Mouse (Mus musculus) cortical plate, adult 2 months (tissue): ENCODE measurements around the gene Lce1m. TPM values are rescaled to one million over a fixed set of nuclear protein-coding genes. Genes with fewer than 3 reads are reported as not detected.

Experiments
- H3K27ac ChIP-seq: fragments of 200-500 bp; 2 replicates; pipeline ENCODE4 v1.5.1; 2012; ENCODE audit warnings: low read length, control low read depth, inconsistent platforms; ENCODE audit not compliant: insufficient read depth
- H3K4me1 ChIP-seq: fragments of 200-500 bp; 2 replicates; pipeline ENCODE4 v1.6.1; 2011; ENCODE audit warnings: low read length; ENCODE audit not compliant: control insufficient read depth, insufficient read depth
- H3K4me3 ChIP-seq: fragments of 200-500 bp; 2 replicates; pipeline ENCODE4 v1.5.1; 2011; ENCODE audit warnings: mild to moderate bottlenecking, low read length, control low read depth; ENCODE audit not compliant: insufficient read depth
- CTCF ChIP-seq: fragments of 200-500 bp; IDR thresholded peaks from 2 replicates; pipeline ENCODE4 v1.5.1; 2011; ENCODE audit warnings: mild to moderate bottlenecking, control low read depth, low read length; ENCODE audit not compliant: insufficient read depth; ENCODE audit errors: extremely low read depth
- POLR2A ChIP-seq: fragments of 200-500 bp; IDR thresholded peaks from 2 replicates; pipeline ENCODE4 v1.6.1; 2011; ENCODE audit warnings: mild to moderate bottlenecking, low read length, control low read depth; ENCODE audit not compliant: insufficient read depth; ENCODE audit errors: extremely low read depth
- polyA plus RNA-seq: library from polyadenylated mRNA; depleted of rRNA; stranded (reverse); fragments of >200 nt; gene quantifications from 2 replicates; pipeline ENCODE4 v1.2.3, GENCODE M21; 2012; rRNA removed

The Lce1m gene
- polyA plus RNA-seq, 1 experiment = not detected

DNA sequence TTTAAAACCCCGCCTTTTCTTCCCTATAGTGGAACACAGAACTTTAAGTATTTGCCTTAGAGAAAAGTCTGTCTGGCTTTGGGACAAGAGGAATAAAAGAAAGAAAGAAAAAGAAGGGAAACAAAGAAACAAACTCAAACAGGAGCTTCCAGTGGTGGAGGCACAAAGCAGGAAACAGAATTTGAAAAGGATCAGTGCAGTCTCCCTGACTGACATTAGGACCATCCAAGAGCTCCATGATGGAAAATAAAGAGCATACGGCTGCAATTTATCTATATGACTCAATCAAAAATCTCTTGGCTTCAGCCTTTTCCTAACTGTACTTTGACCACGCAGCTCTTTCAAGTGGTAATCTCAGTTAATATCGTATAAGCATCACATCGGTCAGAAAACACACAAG is 4.0 kb downstream of the Lce1m start:
- no peak for TF ChIP-seq CTCF
- TF ChIP-seq POLR2A = no peak
- H3K4me3 ChIP-seq = peak overlapping the region; percentile 37; the same call in 1 of the 2 replicates
- no peak overlapping the region for H3K27ac ChIP-seq
- no peaks in the 10 kb centered on the region for H3K4me1 ChIP-seq

GRCm38 (mm10) chr3:93014378-93014801 is 4.5 kb downstream of the Lce1m start:
- no peaks in the 10 kb centered on the region for H3K4me1 ChIP-seq
- no peak for TF ChIP-seq CTCF
- no peak for TF ChIP-seq POLR2A
- H3K27ac ChIP-seq = no peak overlapping the region
- peak overlapping the region; percentile 37 for H3K4me3 ChIP-seq

GRCm38 (mm10) chr3:93002843-93003242 is 16.0 kb downstream of the Lce1m start:
- Histone ChIP-seq H3K4me1 (no peaks in the 10 kb centered on the region), H3K4me3 (no peak overlapping the region), H3K27ac (no peak overlapping the region)
- TF ChIP-seq POLR2A (no peak), CTCF (no peak)

- TF ChIP-seq POLR2A (no peak), CTCF (no peak)
- no peaks in the 10 kb centered on the region for H3K4me1 ChIP-seq
- H3K4me3 ChIP-seq = no peak overlapping the region
- no peak overlapping the region for H3K27ac ChIP-seq
These were observed 18.2 kb downstream of the Lce1m start for GRCm38 (mm10) chr3:93000621-93001020.

DNA sequence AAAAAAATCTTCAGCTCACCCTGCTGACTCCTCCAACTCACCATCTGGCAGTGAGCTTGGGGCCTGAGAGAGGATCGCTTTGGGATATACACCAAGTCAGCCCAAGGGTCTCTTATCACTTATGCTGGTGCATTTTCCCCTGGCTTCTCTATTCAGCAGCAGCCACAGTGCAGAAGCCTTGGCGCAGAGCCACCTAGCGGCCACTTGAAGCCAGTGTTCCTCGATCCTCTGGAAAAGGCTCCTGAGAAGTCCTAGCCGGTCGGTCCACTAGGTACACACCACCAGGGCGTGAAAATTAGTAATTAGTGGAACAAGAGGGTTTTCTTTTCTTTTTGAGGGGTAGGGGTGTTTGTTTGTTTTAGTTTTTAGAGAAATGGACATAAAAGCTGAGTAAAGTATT is 20.2 kb downstream of the Lce1m start:
- Histone ChIP-seq H3K4me1 (no peaks in the 10 kb centered on the region), H3K4me3 (no peak overlapping the region), H3K27ac (no peak overlapping the region)
- no peak for TF ChIP-seq POLR2A
- peak; percentile 75 for TF ChIP-seq CTCF

DNA sequence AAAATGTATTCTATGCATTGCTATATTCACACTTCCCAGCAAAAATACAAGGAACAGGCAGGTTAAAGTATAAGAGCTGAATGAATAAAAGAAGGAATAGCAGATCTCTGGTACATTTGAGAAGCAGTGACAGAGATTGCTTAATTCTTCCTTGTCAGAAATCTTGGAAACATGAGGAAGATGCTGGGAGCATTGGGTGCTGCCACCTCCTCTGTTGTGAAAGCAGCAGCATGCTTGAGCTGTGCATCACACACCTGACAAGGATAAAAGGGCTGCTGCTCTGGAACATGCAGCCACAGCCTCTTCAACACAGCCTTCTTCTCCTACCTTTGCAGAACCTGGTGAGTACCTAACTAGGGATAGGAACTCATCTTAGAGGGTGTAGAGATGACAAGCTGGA is 26.9 kb downstream of the Lce1m start, which contains the start of gene Lce3f:
TSS of gene Lce3f (plus strand) at position 301 of the 400 bp plus-strand sequence.
- Histone ChIP-seq H3K27ac (no peak within 1 kb of the TSS), H3K4me3 (no peak within 1 kb of the TSS), H3K4me1 (no peaks in the 10 kb centered on the region)
- TF ChIP-seq CTCF (no peak), POLR2A (no peak)

DNA sequence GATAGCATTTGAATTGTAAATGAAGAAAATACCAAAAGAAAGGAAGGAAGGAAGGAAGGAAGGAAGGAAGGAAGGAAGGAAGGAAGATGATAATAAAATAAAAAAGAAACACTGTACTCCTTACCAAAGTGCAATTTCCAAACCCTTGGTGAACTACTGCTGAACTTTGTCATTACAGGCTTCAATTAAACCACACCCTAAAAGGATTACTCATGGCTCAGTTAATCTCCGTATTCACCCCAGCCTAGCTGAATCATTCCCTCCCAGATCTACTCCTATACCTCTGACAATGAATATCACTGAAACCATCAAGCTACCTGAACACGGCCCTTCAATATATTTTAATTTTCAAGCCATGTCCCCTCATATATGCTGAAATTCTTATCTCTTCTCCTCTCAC is 40.4 kb downstream of the Lce1m start:
- no peak overlapping the region for H3K27ac ChIP-seq
- no peak overlapping the region for H3K4me3 ChIP-seq
- no peaks in the 10 kb centered on the region for H3K4me1 ChIP-seq
- no peak for TF ChIP-seq POLR2A
- no peak for TF ChIP-seq CTCF

Other genes starting within 250 kb of the Lce1m start
- gene Lce1i, start 240.2 kb downstream of the Lce1m start, polyA plus RNA-seq = not detected in 2 replicates
- gene Lce1j, start 228.5 kb downstream of the Lce1m start, polyA plus RNA-seq = not detected in 2 replicates
- gene Lce1k, start 211.2 kb downstream of the Lce1m start, polyA plus RNA-seq = not detected in 2 replicates
- gene Kprp, start 191.8 kb downstream of the Lce1m start, polyA plus RNA-seq = not detected in 2 replicates
- gene Lce1l, start 167.8 kb downstream of the Lce1m start, polyA plus RNA-seq = not detected in 2 replicates
- not detected in 2 replicates for gene 2310050C09Rik, start 148.8 kb downstream of the Lce1m start, polyA plus RNA-seq
- not detected in 2 replicates for gene Lce3a, start 92.8 kb downstream of the Lce1m start, polyA plus RNA-seq
- gene Lce3b, start 86.1 kb downstream of the Lce1m start, polyA plus RNA-seq = not detected in 2 replicates
- gene Lce3c, start 74.6 kb downstream of the Lce1m start, polyA plus RNA-seq = not detected in 2 replicates
- not detected in 2 replicates for gene Lce3d, start 61.7 kb downstream of the Lce1m start, polyA plus RNA-seq
- gene Lce3e, start 52.0 kb downstream of the Lce1m start, polyA plus RNA-seq = not detected in 2 replicates
- gene Lce3f, start 26.8 kb downstream of the Lce1m start, polyA plus RNA-seq = not detected in 2 replicates
- 0.21 and 0.27 TPM in 2 replicates for gene Crct1, start 3.4 kb downstream of the Lce1m start, polyA plus RNA-seq
- gene Gm4858, start 49.8 kb upstream of the Lce1m start, polyA plus RNA-seq = not detected in 2 replicates
- gene Crnn, start 125.7 kb upstream of the Lce1m start, polyA plus RNA-seq = not detected in 2 replicates
- gene Flg2, start 178.2 kb upstream of the Lce1m start, polyA plus RNA-seq = not detected in 2 replicates